ENCODE assay signal across 16 mouse cellular contexts in genomic region chr15:83162818-83163485, GRCm38 (mm10). TPM values are rescaled to one million over a fixed set of nuclear protein-coding genes. Genes with fewer than 3 reads are reported as not detected.
DNase-seq lines count a peak whose midpoint lies in the region; ATAC-seq and TF ChIP-seq lines count a peak whose summit lies in the region.
"Had no signal": no experiment of that assay in that cellular context is flagged by ENCODE, and none has a peak within 500 bp of the region (broad histone marks: within the 10 kb centered on the region; RNA-seq: fewer than 3 reads in every experiment).

No protein-coding gene starts in this region.

- TF ChIP-seq EP300 in heart, adult 2 months (IDR thresholded peaks at IDR 0.05; ENCODE audit: insufficient read depth, low read depth, low read length), result no peak

- H3K4me1 ChIP-seq in heart, adult 2 months (ENCODE audit: control insufficient read depth, insufficient read depth, low read length), result peaks cover 23% of the 10 kb centered on the region
- H3K4me1 ChIP-seq in midbrain, embryonic 10.5 days, result peaks cover 47% of the 10 kb centered on the region
- peaks cover 14% of the 10 kb centered on the region for H3K4me1 ChIP-seq in midbrain, embryonic 11.5 days (ENCODE audit: control insufficient read depth, insufficient read depth, low read length)
- peaks cover 35% of the 10 kb centered on the region for H3K4me1 ChIP-seq in liver, embryonic 11.5 days (replicated peaks; ENCODE audit: control insufficient read depth, insufficient read depth, low read length)

- WGBS in heart, adult 2 months, result 88% methylated on average over 11 of the region's 11 CpGs
- WGBS in midbrain, embryonic 10.5 days, result 91% methylated on average over 11 of the region's 11 CpGs
- WGBS in midbrain, embryonic 11.5 days, result 88% methylated on average over 11 of the region's 11 CpGs
- WGBS in liver, embryonic 11.5 days, result 75% methylated on average over 11 of the region's 11 CpGs

- no peak overlapping the region for H3K4me2 ChIP-seq in midbrain, embryonic 11.5 days
- peak overlapping the region; percentile 13; the same call in 1 of the 2 replicates for H3K4me2 ChIP-seq in liver, embryonic 11.5 days
- H3K4me2 ChIP-seq: heart, embryonic 15.5 days had no signal

- no peaks in the 10 kb centered on the region for H3K79me2 ChIP-seq in heart, adult 2 months (replicated peaks; ENCODE audit: control insufficient read depth, insufficient read depth, low read length)

- H3K9ac ChIP-seq in heart, adult 2 months (ENCODE audit: low read depth, low read length), result no peak overlapping the region
- H3K9ac ChIP-seq in midbrain, embryonic 11.5 days (ENCODE audit: low read length), result no peak overlapping the region
- H3K9ac ChIP-seq in liver, embryonic 11.5 days (ENCODE audit: low read depth, low read length), result 0 out of 2 replicates have a peak overlapping the region, but pooled peaks have one; percentile 28
- H3K9ac ChIP-seq: heart, embryonic 15.5 days had no signal

- no peak for TF ChIP-seq CTCF in heart, adult 2 months (IDR thresholded peaks at IDR 0.05)

- no peak for TF ChIP-seq POLR2A in heart, adult 2 months (IDR thresholded peaks at IDR 0.05; ENCODE audit: insufficient read depth, low read depth, low read length)

- H3K27ac ChIP-seq in heart, adult 2 months, result peak overlapping the region; percentile 17; the same call in 1 of the 2 replicates
- H3K27ac ChIP-seq in midbrain, embryonic 10.5 days (replicated peaks), result peak overlapping the region; percentile 23; the same call in 1 of the 2 replicates
- H3K27ac ChIP-seq in midbrain, embryonic 11.5 days (ENCODE audit: low read depth, low read length), result no peak overlapping the region
- H3K27ac ChIP-seq in liver, embryonic 11.5 days (ENCODE audit: low read depth, low read length), result peak overlapping the region; percentile 51; the same call in 1 of the 2 replicates
- H3K27ac ChIP-seq: heart, embryonic 15.5 days; kidney, postnatal 0 days had no signal

- intact Hi-C loops in heart, adult 2 months (cut with DNase I), result no loop called here

- H3K9me3 ChIP-seq in midbrain, embryonic 10.5 days (replicated peaks), result no peaks in the 10 kb centered on the region
- no peaks in the 10 kb centered on the region for H3K9me3 ChIP-seq in midbrain, embryonic 11.5 days (ENCODE audit: control insufficient read depth, low read length)
- no peaks in the 10 kb centered on the region for H3K9me3 ChIP-seq in liver, embryonic 11.5 days (ENCODE audit: control insufficient read depth, low read length)
- H3K9me3 ChIP-seq: heart, embryonic 15.5 days had no signal

- no peaks in the 10 kb centered on the region for H3K27me3 ChIP-seq in heart, adult 2 months (ENCODE audit: control insufficient read depth, insufficient read depth, low read length)
- no peaks in the 10 kb centered on the region for H3K27me3 ChIP-seq in midbrain, embryonic 10.5 days (ENCODE audit: low read depth, poor library complexity, severe bottlenecking)
- no peaks in the 10 kb centered on the region for H3K27me3 ChIP-seq in midbrain, embryonic 11.5 days (ENCODE audit: control insufficient read depth, insufficient read depth, low read length)
- H3K27me3 ChIP-seq in liver, embryonic 11.5 days (replicated peaks; ENCODE audit: control insufficient read depth, insufficient read depth, low read length), result no peaks in the 10 kb centered on the region
- H3K27me3 ChIP-seq: heart, embryonic 15.5 days had no signal

- H3K36me3 ChIP-seq in heart, adult 2 months (ENCODE audit: control insufficient read depth, insufficient read depth, low read length), result peaks cover 3% of the 10 kb centered on the region
- peaks cover 77% of the 10 kb centered on the region for H3K36me3 ChIP-seq in midbrain, embryonic 10.5 days
- H3K36me3 ChIP-seq in midbrain, embryonic 11.5 days (ENCODE audit: control insufficient read depth, insufficient read depth, low read length), result peaks cover 5% of the 10 kb centered on the region
- H3K36me3 ChIP-seq in liver, embryonic 11.5 days (ENCODE audit: control insufficient read depth, insufficient read depth, low read length), result peaks cover 35% of the 10 kb centered on the region

- H3K4me3 ChIP-seq in heart, adult 2 months, result no peak overlapping the region
- no peak overlapping the region for H3K4me3 ChIP-seq in midbrain, embryonic 10.5 days
- H3K4me3 ChIP-seq in midbrain, embryonic 11.5 days (ENCODE audit: low read depth, low read length), result no peak overlapping the region
- H3K4me3 ChIP-seq in liver, embryonic 11.5 days (ENCODE audit: low read depth, low read length), result no peak overlapping the region
- H3K4me3 ChIP-seq: heart, embryonic 15.5 days had no signal

- no peak for ATAC-seq in midbrain, embryonic 11.5 days (ENCODE audit: low FRiP score)
- no peak for ATAC-seq in liver, embryonic 11.5 days (replicated peaks; ENCODE audit: low FRiP score)
- ATAC-seq: hindbrain, embryonic 16.5 days had no signal

- peak in 1 of 2 experiments; percentile 2 for DNase-seq in heart, adult 2 months
- DNase-seq in heart, postnatal 4 days, result no peak
- DNase-seq in midbrain, embryonic 10.5 days (ENCODE audit: low spot score), result no peak
- DNase-seq in midbrain, embryonic 11.5 days (ENCODE audit: low spot score, missing footprints), result no peak
- DNase-seq in liver, embryonic 11.5 days (ENCODE audit: low spot score), result no peak
- peak; percentile 30 for DNase-seq in yolk sac, embryonic 10.5 days (ENCODE audit: low spot score)
- no peak for DNase-seq in adrenal gland, postnatal 25 days
- DNase-seq: B cell, adult 2 months; lung, adult 2 months; lung, postnatal 4 days; midbrain, embryonic 14.5 days; right cerebral cortex, postnatal 14 days; thymus, adult 2 months had no signal

RNA-seq across cellular contexts. Expression of gene Cyb5r3, which starts 9.4 kb away (rescaled TPM):
- total RNA-seq in heart, adult 2 months (2021), result 10 to 100 TPM; 75.6 to 87.2 TPM
- 97.7 and 103 TPM in 2 replicates for polyA plus RNA-seq in heart, adult 2 months (2012; rRNA removed)
- 100 to 1,000 TPM; 135 to 141 TPM for total RNA-seq in heart, postnatal 4 days (2021)
- polyA plus RNA-seq in midbrain, embryonic 10.5 days (2016; fragmentation: Nextera tagmentation; extraction: Ambion mirVana), result 218 and 255 TPM in 2 replicates
- 156 and 161 TPM in 2 replicates for polyA plus RNA-seq in midbrain, embryonic 11.5 days (2014; fragmentation: Nextera tagmentation; extraction: Ambion mirVana)
- 210 and 219 TPM in 2 replicates for polyA plus RNA-seq in liver, embryonic 11.5 days (2014; fragmentation: Nextera tagmentation; extraction: Ambion mirVana)
- total RNA-seq in adrenal gland, postnatal 25 days (2021), result 349 and 393 TPM in 2 replicates

RNA-seq across cellular contexts. Expression of gene Poldip3, which starts 13.8 kb away (rescaled TPM):
- total RNA-seq in heart, adult 2 months (2021), result 10 to 100 TPM; 23.6 to 24.7 TPM
- polyA plus RNA-seq in heart, adult 2 months (2012; rRNA removed), result 20.0 and 27.0 TPM in 2 replicates
- 10 to 100 TPM; 52.6 to 58.4 TPM for total RNA-seq in heart, postnatal 4 days (2021)
- 189 and 190 TPM in 2 replicates for polyA plus RNA-seq in midbrain, embryonic 10.5 days (2016; fragmentation: Nextera tagmentation; extraction: Ambion mirVana)
- 167 and 173 TPM in 2 replicates for polyA plus RNA-seq in midbrain, embryonic 11.5 days (2014; fragmentation: Nextera tagmentation; extraction: Ambion mirVana)
- 117 and 127 TPM in 2 replicates for polyA plus RNA-seq in liver, embryonic 11.5 days (2014; fragmentation: Nextera tagmentation; extraction: Ambion mirVana)
- total RNA-seq in adrenal gland, postnatal 25 days (2021), result 108 and 124 TPM in 2 replicates

RNA-seq across cellular contexts. Expression of gene Rrp7a, which starts 40.4 kb away (rescaled TPM):
- 10 to 100 TPM; 39.9 to 40.9 TPM for total RNA-seq in heart, adult 2 months (2021)
- polyA plus RNA-seq in heart, adult 2 months (2012; rRNA removed), result 60.0 and 62.0 TPM in 2 replicates
- total RNA-seq in heart, postnatal 4 days (2021), result 10 to 100 TPM; 54.6 to 56.3 TPM
- polyA plus RNA-seq in midbrain, embryonic 10.5 days (2016; fragmentation: Nextera tagmentation; extraction: Ambion mirVana), result 88.1 and 91.4 TPM in 2 replicates
- polyA plus RNA-seq in midbrain, embryonic 11.5 days (2014; fragmentation: Nextera tagmentation; extraction: Ambion mirVana), result 70.5 and 79.6 TPM in 2 replicates
- polyA plus RNA-seq in liver, embryonic 11.5 days (2014; fragmentation: Nextera tagmentation; extraction: Ambion mirVana), result 71.1 and 77.6 TPM in 2 replicates
- total RNA-seq in adrenal gland, postnatal 25 days (2021), result 100 and 102 TPM in 2 replicates
